Mouse (Mus musculus) lung, postnatal 14 days (tissue): ENCODE data around the gene Nat8f2.
"Not testable (repeated sequence)": the region's sequence is repeated elsewhere in the genome, so short reads cannot be mapped to it uniquely, and the experiment has no call there.

Experiments
- DNase-seq: peaks from one replicate; pipeline ENCODE4 v3.0.0; 2021

Nat8f2 gene

DNA sequence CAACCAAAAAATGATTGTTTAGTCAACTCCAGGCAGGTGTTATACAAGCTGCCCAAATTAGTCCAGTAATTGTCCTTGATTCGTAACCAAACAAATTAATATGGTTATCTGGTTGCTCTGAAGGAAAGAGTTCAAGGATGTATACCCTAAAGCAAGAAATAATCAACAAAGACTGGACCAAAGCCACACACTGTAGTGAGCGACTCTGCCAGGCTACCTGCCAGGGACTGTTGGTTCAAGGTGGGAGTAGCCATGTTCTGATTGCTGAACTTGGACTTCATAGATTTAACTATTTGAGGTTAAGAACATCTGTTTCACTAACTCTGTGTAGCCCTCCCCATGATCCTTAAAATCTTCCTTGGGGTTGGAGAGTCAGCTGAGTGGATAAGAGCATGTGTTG lies 5.8 kb downstream of the Nat8f2 start:
- no peak for DNase-seq

DNA sequence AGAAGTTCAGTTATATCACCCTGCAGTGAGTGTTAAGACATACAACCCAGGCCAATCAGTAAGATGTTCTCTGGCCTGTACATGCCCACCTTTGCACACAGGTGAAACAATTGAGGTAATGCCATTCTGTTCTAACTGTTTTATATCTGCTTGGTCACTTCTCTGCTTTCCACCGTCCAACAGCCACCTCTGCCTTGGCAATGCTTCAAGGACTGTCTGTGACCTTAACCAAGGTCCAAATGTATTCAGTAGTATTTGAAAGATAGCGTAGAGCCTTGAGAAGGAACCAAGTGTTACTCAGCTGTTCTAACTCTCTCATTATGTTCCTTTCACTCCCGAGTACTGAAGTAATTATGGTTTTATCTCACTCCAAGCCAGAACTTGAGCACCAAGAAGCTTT lies 6.4 kb downstream of the Nat8f2 start:
- no peak for DNase-seq

DNA sequence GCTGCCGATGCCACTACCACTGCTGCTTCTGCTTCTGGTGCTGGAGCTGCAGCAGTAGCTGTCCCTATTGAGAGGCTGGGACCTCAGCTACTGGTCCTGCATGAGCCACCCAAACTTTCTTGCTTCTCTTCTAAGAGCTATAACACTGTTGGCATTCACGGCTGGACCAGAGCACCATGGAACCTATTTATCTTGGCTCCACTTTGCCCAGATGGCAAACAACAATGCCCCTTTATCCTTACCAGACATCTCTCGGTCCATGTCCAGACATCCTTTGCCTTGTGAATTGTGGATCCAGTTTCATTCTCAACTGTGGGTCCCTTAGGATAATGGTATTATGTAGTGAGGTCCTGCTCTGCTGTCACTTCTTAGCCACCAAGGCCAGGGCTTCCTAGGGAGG lies 7.7 kb downstream of the Nat8f2 start:
- no peak for DNase-seq

DNA sequence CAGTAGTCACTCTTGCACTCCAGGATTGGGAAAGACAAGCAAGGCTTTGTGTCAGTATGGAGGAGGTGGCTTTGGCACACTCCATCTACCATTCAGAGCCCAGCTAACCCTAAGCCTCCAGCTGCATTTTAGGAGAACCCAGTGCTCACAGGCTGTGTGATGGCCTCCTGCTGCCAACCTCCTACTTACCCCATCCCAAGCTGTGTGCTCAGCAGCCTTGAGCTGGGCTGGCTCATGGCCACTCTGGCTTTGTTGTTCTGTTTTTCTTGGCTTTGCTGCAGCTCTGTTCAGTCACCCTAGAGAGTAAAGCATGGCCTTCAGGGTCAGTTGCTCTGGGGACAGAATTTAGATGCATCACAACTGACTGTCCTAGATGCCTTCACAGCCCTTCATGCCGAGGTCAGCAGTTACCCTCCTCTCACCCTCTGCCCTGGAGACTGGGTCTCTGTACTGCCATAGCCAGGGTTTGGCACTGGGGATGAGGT lies 12.7 kb downstream of the Nat8f2 start:
- peak; percentile 31 for DNase-seq

DNA sequence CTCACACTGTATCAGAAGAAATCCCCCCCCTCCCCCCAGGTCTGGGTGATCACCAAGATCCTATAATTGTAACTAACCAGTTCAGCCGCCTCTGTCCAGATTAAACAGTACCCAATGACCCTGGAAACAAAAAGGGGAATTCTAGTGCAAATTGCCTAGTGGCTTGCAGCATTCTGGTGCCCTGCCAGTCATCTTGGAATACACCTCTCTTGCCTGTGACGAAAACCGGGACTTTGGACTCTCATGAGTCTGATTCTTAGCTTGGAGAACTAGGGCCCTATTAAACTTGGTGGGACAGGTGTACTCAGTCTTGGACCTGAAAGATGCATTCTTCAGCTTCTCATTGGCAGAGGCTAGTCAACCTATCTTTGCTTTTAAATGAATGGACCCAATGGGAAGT lies 15.5 kb downstream of the Nat8f2 start:
- no peak for DNase-seq

DNA sequence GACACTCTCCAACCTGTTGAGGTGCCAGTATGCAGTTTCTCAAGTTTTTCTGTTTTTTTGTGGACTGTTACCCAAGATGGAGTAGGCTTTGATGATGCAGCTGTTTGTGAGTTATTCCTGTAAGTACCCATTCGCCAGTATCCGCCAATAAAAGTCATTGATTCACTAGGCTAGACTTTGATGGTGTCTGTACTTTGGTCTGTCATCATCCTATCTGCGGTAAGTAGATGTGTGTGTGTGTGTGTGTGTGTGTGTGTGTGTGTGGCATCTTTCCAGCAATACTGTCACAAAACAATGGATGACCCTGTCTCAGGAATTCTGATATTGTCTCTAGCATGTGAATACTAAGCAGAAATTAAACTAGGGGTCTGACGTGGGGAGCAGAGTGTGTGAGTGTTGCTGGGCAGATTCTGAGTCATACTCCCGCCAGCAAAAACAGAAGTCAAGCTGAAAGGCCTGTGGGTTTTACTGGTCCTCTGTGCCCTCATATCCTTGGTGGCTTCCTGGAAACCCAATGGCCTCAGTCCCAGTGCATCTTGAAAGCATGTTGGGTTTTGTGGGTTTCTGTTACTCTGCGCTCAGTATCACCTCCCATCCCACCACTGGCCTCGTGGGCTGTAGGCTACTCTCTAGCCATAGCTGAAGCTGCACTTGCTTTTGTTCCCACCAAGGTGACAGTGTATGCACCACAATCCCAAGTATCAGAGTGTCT lies 17.7 kb downstream of the Nat8f2 start:
- DNase-seq: no peak

DNA sequence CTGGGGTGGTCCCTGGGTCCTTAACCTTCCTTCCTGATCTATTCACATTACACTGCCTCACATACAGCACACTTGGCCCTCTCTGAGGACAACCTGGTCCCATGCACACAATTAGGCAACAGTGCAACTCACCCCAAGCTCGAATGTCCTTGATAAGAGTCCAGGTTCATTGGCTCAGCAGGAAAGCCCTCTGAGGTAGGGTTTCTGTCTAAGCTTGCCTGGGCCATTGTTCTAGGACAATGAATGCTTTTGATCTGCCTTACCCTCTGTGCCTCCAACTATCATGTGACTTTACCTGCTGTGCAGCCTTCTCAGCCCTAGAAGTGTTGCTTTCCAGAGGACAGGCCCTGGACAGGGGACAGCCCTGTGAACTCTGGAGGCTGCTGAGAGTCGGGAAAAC lies 19.7 kb downstream of the Nat8f2 start:
- no peak for DNase-seq

DNA sequence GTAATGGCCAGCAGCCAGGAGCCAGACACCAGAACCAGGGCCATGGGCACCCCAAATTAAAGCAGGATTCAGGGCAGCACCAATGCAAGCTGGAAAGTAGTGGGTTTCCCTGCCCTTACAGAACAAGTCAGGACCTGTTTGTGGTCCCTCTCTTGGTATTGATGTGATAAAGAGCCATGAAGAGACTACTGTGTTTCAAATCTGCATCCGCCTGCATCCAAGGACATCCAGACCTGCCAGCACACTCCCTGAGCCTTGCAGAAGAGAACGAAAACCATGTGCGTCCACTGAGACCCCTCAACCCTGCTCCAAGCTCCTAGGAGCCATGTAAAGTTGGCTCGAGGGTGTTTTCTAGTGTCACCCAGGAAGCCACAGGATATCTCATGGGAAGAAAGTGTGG lies 20.8 kb downstream of the Nat8f2 start:
- DNase-seq: no peak

DNA sequence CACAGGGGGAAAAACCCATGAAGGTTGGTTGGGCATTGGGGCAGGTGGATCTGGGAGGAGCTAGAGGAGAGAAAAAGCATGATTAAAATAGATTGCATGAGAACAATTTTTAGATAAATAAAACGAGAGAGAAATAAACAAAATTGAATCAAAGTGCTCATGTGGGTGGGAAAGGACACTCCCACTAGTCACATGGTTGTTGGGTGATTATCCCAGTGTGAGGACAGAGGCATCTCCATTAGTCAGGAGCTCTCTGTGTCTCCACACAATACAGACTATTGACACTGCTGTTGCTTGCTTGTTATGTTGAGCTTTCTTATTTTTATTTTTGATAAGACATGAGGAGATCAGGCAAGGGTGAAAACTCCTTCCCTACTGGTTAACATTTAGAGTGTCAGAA lies 22.0 kb downstream of the Nat8f2 start:
- DNase-seq: no peak

DNA sequence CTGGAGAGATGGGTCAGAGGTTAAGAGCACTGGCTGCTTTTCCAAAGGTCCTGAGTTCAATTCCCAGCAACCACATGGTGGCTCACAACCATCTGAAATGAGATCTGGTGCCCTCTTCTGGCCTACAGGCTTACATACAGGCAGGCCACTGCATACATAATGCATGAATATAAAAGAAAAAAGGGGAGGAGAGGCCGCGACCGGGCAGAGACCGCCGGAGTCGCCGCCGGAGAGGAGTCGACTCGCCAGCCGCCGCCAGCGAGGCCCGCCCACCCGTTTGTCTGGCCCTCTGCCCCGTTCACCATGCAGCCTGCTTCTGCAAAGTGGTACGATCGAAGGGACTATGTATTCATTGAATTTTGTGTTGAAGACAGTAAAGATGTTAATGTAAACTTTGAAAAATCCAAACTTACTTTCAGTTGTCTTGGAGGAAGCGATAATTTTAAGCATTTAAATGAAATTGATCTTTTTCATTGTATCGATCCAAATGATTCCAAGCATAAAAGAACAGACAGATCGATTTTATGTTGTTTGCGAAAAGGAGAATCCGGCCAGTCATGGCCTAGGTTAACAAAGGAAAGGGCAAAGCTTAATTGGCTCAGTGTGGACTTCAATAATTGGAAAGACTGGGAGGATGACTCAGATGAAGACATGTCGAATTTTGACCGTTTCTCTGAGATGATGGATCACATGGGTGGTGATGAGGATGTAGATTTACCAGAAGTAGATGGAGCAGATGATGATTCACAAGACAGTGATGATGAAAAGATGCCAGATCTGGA lies 25.1 kb downstream of the Nat8f2 start:
- DNase-seq: not testable (repeated sequence)

DNA sequence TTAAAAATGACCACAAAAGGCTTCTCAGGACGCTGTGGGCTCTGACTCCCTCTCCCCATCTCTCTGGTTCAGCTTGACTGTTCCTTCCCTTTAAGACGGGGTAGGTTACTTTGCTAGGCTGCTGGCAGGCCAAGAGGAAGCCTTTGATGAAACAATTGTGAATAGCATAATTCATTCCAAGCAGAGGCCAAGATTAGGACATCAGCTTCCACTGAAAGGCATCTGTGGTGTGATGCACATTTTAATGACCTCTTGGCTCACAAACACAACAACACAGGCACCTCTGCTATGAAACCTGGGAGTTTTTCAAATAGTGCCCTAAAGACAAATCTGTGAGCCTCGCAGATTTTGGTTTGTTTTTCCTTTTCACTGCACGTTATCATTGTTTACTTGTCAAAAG lies 29.0 kb downstream of the Nat8f2 start:
- DNase-seq: peak; percentile 4

DNA sequence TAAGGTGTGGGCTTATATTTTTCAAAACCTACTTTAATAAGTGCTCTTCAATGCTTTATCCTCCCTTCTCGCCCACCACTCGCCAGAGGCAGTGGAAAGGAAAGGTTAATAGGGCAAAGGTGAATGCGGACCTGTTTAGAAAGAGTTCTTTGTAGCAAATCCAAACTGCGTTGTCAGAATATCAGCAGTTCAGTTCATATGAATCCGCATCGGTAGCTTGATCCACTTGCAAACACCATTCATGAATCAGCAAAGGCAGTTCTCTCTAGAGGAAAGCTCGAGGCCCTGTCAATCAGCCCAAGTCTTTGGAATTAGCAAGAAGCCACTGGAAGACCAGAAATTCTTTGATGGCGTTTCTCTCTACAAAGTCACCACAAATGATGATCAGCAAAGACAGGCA lies 30.3 kb downstream of the Nat8f2 start:
- DNase-seq: no peak

DNA sequence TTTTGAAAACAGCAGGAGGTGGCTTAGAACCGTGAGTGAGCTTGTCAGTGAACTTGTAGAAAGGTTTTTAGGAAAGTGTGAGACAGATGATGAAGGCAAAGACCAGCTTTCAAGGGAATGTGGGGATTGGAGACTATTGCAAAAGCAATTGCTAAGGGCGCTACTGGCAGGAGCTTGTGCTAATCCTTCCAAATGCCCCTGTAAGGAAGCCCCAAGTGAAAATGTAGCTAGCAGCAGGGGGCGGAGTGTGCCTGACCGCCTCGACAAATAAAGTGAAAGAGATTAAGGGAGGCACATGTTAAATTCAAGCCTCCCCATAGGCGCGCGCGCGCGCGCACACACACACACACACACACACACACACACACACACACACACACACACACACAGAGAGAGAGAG lies 31.7 kb downstream of the Nat8f2 start:
- peak; percentile 47 for DNase-seq

DNA sequence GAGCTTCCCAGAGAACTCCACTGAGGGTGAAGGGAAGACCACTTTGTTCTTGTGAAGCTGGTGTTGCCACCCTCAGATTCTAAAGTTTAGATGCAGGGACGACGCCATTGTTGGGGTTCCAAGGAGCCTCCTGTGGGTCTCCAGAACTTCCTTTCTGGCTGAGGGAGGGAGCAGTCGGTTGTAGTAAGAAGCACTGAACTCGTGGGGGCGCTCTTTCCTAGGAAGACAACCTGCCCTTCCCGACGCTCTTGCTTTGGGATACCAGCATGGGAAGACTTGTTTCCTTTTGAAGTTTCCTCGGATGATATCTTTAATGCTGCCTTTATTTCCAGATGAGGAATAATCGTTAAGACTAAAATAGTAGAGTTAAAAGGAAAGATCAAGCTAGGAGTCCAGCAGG lies 32.1 kb downstream of the Nat8f2 start:
- DNase-seq: peak; percentile 77

DNA sequence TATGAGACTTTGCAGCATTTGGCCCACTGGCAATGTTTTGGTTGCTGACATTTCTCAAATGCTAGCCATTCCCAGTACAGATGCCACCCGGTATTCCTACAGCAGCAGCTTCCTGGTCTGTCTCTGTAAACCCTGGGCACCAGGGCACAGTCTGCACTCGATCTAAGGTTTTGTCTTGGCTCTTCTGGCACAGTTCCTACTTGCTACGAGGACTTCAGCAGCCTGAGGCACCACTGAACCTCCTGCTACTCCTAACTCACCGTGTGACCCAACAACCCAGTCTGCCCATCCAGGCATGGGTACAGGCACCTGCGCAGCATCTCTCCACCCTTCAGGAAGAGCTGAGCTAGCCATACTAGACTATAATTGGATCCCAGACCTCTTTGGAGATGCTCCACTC lies 32.9 kb downstream of the Nat8f2 start:
- DNase-seq: not testable (repeated sequence)

DNA sequence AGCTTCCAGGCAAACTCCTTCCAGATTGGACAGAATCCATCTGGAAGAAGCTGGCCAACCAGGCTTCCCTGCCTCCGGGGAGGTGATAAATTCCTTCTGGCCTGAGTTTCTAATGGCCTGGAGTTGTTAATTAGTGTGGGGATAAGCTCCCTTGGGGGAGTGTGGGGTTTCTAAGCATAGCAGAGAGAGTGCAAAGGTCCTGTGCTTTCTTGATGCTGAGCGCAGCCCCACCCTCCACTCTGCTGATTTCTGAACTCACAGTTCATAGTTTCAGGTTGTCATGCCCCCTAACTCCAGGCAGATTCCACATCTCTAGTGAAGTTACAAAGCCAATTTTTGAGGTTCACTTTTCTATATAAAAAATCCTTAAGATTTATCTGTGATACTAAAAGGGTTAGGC lies 33.9 kb downstream of the Nat8f2 start:
- not testable (repeated sequence) for DNase-seq

DNA sequence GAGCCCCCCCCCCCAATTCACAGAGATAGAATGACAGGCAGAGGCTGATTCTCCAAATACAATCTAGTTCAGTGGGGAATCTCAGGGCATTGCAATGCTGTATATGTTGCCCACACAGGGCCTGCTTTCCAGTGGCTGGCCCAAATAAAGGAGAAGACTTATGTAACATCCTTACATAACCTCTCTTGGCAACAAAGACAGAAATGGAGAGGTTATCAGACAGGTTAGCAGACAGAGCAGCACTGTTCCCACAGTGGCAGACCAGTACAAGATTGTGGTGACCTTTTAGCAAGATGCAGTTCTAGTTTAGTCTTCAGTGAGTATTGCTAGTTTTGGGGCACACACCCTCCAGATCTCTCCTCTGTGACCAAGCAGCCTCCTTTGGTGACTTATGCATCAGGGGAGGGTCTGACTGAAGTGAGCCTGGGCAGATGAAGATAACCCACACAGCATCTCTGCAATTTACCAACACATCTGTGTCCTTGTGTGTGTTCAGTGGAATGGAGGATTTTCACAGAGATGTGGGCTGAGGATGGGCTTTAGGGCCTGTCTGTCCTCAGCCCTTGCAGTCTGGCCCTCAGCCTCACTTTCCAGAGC lies 34.4 kb downstream of the Nat8f2 start:
- not testable (repeated sequence) for DNase-seq

DNA sequence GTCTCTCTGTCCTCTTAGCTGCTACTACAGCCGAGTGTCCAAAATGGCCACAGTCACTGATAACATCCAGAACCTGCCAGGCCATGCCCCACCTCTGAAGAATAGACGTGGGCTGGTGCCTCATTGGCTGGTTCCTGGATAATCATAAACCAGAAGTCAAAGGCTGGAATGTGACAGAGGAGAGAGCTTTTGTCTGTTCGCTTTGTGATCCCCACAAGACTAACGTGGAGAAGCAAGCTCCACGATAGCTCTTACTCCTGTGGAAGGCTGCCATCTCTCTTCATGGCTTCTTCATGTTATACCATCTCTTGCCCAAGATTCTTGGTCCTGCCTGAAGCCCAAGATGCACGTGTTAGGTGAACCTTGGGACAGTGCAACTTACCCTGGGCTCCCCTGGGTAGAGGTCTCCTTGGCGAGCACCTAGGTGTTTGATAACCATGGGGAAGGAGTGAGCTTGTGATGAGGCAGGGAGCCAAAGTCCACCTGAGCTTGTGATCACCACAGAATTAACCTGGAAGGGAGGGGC lies 37.1 kb downstream of the Nat8f2 start, which contains the start of gene Nat8:
Gene Nat8 (minus strand): TSS at position 287 of the 526 bp plus-strand sequence.
- no peak for DNase-seq

DNA sequence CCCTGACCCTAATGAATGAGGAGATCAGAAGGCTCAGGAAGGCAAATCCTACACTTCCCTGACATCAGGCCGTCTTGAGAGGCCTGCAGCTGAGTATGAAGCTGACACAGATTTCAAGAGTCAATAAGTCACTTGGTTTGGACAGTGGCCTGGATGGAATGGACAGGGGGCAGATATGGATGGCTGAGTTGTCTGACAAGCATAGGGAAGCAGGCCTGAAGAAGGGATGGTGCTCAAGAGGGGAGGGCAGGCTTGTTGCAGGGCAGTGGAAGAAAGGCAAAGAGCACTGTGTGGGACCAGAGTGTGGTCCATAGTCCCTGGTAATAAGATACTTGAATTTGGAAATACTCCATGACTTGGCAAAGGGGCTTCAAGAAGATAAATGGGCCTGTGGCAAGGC lies 39.5 kb downstream of the Nat8f2 start:
- no peak for DNase-seq

DNA sequence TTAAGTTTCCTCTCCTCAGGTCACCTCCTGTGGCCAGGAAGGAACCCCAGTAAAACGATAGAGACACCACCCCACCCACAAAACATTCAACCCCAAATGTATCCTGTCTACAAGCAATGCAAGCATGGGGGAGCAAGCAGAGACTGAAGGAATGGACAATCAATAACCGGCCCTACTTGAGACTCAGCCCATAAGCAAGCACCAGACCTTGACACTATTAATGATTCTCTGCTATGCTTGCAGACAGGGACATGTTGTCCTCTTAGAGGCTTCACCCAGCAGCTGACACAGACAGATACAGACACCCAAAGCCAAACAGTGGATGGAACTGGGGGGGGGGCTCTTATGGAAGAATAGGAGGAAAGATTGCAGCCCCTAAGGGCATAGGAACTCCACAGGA lies 43.1 kb downstream of the Nat8f2 start:
- no peak for DNase-seq

DNA sequence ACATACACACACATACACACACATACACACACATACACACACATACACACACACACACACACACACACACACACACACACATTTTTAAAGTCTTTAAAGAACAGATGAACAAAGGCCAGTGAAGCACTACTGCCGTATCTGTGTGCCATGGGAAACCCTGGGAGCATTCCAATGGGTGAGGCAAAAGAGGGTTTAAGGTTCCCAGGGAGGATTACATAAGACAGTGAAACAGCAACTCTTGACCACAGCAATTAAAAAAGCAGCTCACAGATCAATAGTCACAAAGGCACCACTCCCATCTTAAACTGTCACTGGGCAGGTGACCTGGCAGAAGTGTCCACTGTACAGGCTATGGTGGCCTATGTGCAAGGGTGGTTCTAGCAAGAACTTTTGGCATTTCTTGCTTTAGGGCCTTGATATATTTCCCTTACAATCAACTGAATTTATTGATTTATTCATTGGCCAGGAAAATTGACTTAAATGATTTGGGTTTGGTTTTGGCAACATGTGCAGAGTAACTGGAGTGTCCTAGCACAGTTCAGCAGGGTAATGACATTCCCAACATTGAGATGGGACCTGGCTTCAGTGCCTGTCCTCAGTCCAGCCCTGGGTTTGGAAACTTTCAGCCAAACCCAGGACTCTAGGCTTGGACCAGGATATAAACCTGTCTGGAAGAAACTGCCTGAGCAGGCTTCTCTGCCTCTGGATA lies 45.4 kb downstream of the Nat8f2 start:
- DNase-seq: no peak

DNA sequence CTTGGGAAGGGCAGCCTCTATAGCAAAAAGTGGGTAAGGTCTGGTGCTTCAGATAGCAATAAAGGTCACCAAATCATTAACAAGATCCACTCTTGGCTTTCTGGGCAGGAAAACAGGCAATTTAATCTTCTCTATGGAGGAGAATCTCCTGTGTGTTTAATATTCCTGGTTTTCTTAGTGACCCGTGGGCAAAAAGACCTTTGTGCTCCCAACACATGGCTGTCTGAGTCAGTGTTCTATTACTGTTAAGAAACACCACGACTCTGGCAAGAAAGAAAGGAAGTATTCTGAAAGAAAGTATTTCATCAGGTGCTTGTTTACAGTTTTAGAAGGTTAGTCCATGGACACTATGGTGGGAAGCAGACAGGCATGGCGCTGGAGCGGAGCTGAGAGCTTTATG lies 46.7 kb downstream of the Nat8f2 start:
- no peak for DNase-seq

DNA sequence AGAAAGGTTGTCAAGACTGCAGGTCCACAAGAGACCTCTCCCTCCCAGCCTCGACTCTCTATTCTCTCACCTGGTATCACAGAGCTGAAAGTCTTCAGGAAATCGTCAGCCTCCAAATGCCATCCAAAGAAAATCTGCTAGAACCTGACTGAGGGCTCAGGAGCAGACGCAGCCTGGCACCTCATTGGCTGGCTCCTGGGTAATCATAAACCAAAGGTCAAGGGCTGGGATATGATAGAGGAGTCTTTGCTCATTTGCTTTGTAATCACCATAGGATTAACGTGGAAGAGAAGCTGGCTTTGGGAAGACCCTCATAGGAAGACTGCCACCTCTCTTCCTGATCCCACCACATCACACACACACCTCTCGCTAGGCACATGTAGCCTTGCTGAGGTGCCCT lies 48.1 kb downstream of the Nat8f2 start, which contains the start of the genes Nat8f6 and Nat8f5:
Gene Nat8f6 (minus strand): TSS at position 118 of the 400 bp plus-strand sequence.
Gene Nat8f5 (minus strand): TSS at position 136 of the 400 bp plus-strand sequence.
- no peak for DNase-seq
